Comparison of ENCODE assay signal across 26 mouse cellular contexts in genomic region chr15:57482509-57482908, GRCm38 (mm10). TPM values are rescaled to one million over a fixed set of nuclear protein-coding genes. Genes with fewer than 3 reads are reported as not detected.
"Had no signal": no experiment of that assay in that cellular context is flagged by ENCODE, and none has a peak within 500 bp of the region (broad histone marks: within the 10 kb centered on the region; RNA-seq: fewer than 3 reads in every experiment).

No protein-coding gene starts in this region.

- H3K27ac ChIP-seq: limb, embryonic 12.5 days; limb, embryonic 15.5 days; liver, embryonic 14.5 days; macrophage; neural tube, embryonic 12.5 days; neural tube, embryonic 15.5 days had no signal

- H3K4me3 ChIP-seq: limb, embryonic 12.5 days; limb, embryonic 15.5 days; neural tube, embryonic 12.5 days; neural tube, embryonic 15.5 days had no signal

- H3K9me3 ChIP-seq: limb, embryonic 12.5 days; limb, embryonic 15.5 days; neural tube, embryonic 12.5 days; neural tube, embryonic 15.5 days had no signal

- H3K4me2 ChIP-seq: limb, embryonic 12.5 days; limb, embryonic 15.5 days; liver, embryonic 11.5 days; lung, embryonic 14.5 days; neural tube, embryonic 12.5 days; neural tube, embryonic 15.5 days had no signal

- H3K4me1 ChIP-seq: limb, embryonic 12.5 days; limb, embryonic 15.5 days; neural tube, embryonic 12.5 days; neural tube, embryonic 15.5 days had no signal

- H3K36me3 ChIP-seq: limb, embryonic 12.5 days; limb, embryonic 15.5 days; neural tube, embryonic 12.5 days; neural tube, embryonic 15.5 days had no signal

- H3K9ac ChIP-seq: limb, embryonic 12.5 days; limb, embryonic 15.5 days; liver, embryonic 14.5 days; liver, postnatal 0 days; lung, embryonic 14.5 days; neural tube, embryonic 12.5 days; neural tube, embryonic 15.5 days had no signal

- DNase-seq: kidney, adult 11 months; kidney, adult 9 months; kidney, postnatal 14 days; kidney, postnatal 4 days; left cerebral cortex, postnatal 4 days; liver, postnatal 0 days; lung, embryonic 14.5 days; thymus, adult 18-20 months; thymus, postnatal 36 days had no signal

- ATAC-seq: liver, postnatal 0 days; lung, postnatal 0 days had no signal

- H3K27me3 ChIP-seq: limb, embryonic 12.5 days; limb, embryonic 15.5 days; neural tube, embryonic 12.5 days; neural tube, embryonic 15.5 days had no signal

RNA-seq across cellular contexts. Expression of gene Slc22a22, which starts 5.1 kb away (rescaled TPM):
- total RNA-seq: layer of hippocampus, adult 18-20 months; layer of hippocampus, postnatal 14 days; left cerebral cortex, adult 8-10 months; left cerebral cortex, postnatal 14 days; left cerebral cortex, postnatal 4 days; megakaryocyte, adult 5-6 weeks had no signal
- polyA plus RNA-seq: limb, embryonic 12.5 days; limb, embryonic 15.5 days; liver, embryonic 11.5 days; liver, embryonic 14.5 days; liver, postnatal 0 days; lung, embryonic 14.5 days; lung, postnatal 0 days; macrophage; neural tube, embryonic 12.5 days; neural tube, embryonic 15.5 days; small intestine, adult 2 months; spleen, adult 2 months; stomach, embryonic 16.5 days; urinary bladder, adult 2 months had no signal
